Mouse (Mus musculus) adrenal gland, adult 2 months (tissue): ENCODE results near the gene Gpr45. TPM values are rescaled to one million over a fixed set of nuclear protein-coding genes. Genes with fewer than 3 reads are reported as not detected.
A peak's percentile ranks its signal among the peaks of the same experiment; 100 is the strongest.

Experiments
- DNase-seq: peaks from one replicate; pipeline ENCODE4 v3.0.0; 2021
- microRNA-seq, 2 experiments: library from miRNA; unstranded; fragments of <30 nt; microRNA quantifications; one replicate each; pipeline ENCODE4 v1.2.0; 2021
- polyA plus RNA-seq: library from polyadenylated mRNA; depleted of rRNA; stranded (reverse); fragments of >200 nt; gene quantifications from 2 replicates; pipeline ENCODE4 v1.2.3, GENCODE M21; 2012; rRNA removed
- total RNA-seq, 2 experiments: library from RNA; stranded (reverse); gene quantifications; 2 replicates each; pipeline ENCODE4 v1.2.3; 2021

Gpr45 gene
- total and polyA plus RNA-seq, 3 experiments, result 1.3 to 5.3 (median 1.8) TPM

DNA sequence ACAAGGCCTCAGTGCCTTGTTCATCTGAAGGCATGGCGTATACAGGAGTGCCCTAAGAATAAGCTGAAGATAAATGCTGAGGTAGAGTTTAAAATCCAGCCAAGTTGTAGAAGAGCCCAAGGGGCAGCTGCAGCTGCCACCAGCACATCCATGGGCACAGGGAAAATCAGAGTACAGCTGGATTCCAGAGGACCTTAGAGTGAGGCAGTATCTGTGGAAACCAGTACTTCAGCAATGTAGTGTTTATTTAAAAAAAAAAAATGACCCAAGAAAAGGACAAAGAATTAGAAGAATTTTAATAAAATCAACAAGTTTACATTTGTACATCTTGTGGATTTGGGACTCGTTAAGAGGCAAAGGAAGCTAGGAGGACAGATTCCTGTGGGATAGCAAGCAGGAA, 94.3 kb downstream of the Gpr45 start:
- DNase-seq, result no peak

DNA sequence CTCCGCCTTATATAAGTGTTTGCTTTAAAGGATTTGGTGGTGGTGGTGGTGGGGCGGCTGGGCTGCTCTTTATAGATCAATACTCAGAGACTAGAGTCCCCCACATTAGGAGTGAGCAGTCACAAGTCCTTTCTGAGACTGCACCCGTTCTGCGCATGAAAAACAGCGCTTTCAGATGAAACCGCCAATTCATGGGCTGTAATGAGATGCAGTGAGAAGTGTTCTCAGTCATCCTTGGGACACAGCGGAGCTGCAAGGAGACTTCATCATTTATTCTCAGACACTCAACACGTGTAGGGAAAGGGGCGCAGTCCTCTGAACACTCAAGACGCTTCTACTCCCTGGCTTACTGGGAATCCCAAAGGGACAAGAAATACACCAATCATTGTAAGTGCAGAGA, 95.1 kb downstream of the Gpr45 start:
- DNase-seq, result no peak

DNA sequence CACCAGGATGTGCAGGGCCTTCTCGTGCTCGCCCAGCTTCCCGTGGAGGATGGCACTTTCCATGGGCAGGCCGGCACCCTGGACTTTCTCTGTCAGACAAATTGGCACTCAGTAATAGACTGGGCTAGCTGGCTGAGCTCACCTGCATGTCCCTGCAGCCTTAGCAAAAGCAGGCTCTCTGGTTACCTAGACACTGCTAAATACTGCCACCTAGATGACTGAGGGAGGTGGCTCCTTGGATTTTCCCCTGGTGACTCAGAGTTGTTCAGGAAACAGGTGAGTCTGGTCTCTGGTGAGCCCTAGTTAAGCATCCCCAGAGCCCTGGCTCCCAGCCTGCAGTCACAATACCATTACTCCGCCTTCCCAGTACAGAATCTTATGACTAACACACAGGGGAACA, 99.2 kb downstream of the Gpr45 start:
- no peak for DNase-seq

DNA sequence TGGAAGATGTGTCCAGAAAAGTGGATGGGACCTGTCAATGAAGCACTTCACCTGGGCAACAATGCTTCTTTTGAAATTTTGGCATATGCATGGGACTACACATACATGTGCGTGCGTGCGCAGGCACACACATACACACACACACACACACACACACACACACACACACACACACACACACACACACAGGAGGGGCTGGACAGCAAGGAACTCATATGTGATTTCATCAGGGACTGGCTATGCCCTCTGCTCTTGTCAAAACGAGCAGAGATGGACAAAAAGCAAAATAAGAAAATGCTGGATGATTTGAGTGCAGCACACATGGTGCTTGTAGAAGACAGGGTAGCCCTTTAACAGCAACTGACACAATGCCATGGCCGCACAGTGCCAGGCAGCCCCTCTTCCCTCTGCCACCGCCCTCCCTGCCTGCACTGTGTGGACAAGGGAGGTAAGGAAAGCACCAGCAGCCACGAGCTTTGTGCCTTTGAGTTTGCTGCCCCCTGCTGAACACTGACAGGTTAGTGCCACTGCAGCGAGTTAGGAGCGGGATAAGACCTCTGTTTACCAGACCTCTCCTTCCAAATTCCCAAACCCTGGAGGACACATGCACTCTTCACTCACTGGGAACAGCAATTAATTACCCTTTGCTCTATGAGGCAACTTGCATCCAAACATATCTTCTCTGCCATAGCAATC, 113.1 kb downstream of the Gpr45 start:
- DNase-seq, result peak; percentile 54

DNA sequence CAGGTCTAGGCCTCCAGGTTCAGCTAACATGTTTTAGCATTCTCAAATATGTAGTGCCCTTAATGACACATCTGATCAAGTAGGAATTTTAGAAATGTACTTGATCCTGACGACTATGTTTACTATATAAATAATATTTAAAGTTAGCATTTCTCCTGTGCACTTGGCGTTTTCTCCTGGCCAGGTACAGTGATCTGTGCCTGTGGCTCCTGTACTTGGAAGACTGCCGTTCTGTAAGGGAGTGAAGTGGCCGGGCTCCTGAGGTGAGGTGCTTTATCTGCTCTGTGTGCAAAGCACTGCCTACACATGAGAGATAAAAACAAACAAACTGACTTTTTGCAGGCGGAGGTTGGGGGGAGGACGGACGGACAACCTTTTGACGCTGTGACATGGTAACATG, 113.9 kb downstream of the Gpr45 start:
- DNase-seq, result no peak

DNA sequence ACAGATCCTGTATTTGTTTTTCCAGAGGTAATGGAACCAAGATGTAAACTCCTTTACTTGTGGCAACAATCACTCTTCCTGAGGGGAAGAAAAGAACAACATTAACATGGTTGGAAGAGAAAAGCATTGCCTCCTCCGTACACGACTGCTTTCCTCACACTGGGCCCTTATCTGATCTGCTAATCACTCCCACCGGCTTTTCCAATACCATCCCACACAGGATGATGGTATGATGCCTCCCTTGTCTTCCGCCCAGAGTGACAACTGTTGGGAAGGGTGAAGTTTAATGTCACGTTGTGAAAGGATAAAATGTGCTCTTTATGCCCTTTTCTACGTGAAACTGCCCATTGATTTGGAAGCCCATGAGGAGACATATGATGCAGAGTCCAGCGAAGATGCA, 114.9 kb downstream of the Gpr45 start:
- no peak for DNase-seq

DNA sequence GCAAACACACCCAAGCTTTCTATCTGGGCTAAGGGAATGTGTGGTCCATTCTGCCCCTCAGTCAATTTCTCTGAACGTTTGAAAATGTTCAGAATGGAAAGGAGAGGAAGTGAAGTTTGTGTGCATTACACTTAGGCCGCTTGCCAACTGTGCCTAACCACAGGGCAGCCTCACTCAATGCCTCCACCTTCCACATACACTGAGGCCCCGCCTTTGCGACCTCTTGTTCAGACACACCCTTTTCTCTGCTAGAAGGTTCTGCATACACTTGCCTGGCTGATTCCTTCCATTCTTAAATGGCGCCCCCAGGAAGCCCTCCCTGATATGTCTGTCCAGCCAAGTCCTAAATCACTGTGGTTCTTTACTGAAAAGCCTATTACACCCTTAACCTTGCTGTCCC, 118.1 kb downstream of the Gpr45 start:
- no peak for DNase-seq

DNA sequence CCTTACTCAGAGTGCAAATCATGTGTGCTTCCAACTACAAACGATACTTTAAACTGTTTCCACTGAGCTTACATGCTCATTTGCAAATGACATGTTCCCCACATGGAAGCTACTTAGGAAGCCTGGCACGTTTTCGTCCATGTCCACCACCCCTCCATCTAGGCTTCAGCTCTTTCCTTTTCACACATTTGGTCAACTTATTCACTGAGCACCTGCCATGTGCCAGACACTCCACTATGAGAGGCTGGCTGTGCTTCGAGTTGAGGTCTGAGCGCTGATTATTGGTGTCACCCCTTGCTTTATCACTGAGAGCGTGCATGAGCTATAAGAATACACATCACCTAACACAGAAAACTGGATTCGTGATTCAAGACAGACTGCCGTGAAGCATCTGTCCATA, 119.4 kb downstream of the Gpr45 start:
- DNase-seq, result no peak

DNA sequence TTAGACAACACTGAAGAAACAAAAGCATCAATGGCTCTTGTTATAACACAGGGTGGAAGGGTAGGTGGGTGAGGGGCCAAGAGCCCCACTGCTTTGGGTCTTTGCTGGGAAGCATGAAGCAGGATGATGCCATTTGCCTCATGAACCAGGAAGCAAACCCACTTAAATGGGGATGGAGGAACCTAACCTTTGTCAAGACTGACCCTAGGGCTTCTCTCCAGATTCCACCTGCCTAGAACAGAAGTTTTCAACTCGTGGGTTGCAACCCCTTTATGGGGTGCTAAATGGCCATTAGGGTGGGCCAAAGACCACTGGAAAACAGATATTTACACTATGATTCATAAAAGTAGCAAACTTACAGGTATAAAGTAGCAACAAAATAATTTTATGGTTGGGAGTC, 119.9 kb downstream of the Gpr45 start:
- DNase-seq, result no peak

DNA sequence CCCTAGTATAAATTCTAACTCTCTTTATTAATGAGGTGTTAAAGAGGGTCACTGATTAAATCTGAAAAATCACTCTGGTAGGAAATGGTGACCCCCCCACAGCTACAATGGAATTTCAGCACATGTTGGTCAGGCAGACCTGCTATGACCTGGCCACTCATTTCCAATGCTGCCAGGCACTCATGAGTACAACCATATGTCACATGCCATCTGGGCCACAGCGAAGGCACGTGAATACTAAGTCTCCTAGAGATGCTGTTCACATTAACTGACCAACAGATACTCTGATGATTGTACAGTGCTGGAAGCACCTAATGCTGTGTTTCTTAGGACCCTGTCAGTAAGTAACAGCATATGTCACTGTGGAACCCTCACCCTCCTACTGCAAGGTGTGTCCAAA, 122.1 kb downstream of the Gpr45 start:
- DNase-seq, result no peak

DNA sequence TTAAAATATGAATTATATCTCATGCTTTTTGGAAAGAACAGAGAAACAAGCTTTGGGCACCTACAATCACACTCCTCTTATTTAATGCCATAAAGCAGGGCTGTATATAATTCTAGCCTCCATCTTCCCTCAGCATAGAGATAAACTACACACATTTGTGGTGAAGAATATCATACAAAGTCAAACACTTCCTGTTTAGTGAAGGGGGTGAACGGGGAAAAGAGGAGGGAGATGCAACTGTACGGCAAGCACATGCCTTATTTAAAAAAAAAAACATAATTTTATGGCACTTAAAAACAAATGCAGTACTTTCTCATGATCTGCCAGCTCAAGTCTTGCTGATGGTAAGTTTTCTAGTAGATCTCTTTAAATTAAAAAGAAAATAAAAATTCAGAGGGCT, 125.5 kb downstream of the Gpr45 start:
- no peak for DNase-seq

DNA sequence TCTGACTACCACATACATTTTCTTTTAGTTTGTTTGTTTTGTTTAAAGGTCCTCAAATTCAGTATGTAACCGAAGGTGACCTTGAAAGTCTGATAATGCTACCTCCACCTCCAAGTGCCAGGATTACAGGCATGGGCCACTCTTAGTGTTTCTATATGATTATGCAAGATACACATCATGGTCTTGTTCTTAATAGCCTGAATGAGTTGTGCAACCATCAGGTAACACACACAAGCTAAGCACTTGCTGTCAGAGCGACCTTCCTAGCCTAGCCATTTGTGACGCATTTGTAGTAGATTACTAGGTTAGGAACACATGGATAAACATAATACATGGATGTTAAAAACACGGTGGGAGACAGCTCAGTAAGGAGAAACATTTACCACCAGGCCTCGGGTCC, 130.3 kb downstream of the Gpr45 start:
- DNase-seq, result no peak

Small RNA genes within 50 kb of the gene (microRNA-seq; reads per million reads assigned to microRNA genes)
- 0 reads per million in 2 experiments for gene Gm24001

Other genes with a start within 250 kb of the Gpr45 start
- gene Mrps9, start 101.6 kb upstream of the Gpr45 start, total RNA-seq, result 10 to 100 TPM; 56.0 to 67.9 TPM
- gene Mrps9, start 101.6 kb upstream of the Gpr45 start, polyA plus RNA-seq, result 15.6 and 17.1 TPM in 2 replicates
- gene Tgfbrap1, start 145.8 kb downstream of the Gpr45 start, total RNA-seq, result 10 to 100 TPM; 31.7 to 32.2 TPM
- gene Tgfbrap1, start 145.8 kb downstream of the Gpr45 start, polyA plus RNA-seq, result 20.4 and 21.2 TPM in 2 replicates
- 10 to 100 TPM; 15.3 to 16.5 TPM for gene AI597479, start 145.8 kb downstream of the Gpr45 start, total RNA-seq
- 1.6 TPM in 2 replicates for gene AI597479, start 145.8 kb downstream of the Gpr45 start, polyA plus RNA-seq
- gene Fhl2, start 244.1 kb downstream of the Gpr45 start, total RNA-seq, result 10 to 100 TPM; 20.0 to 37.1 TPM
- 15.4 and 16.0 TPM in 2 replicates for gene Fhl2, start 244.1 kb downstream of the Gpr45 start, polyA plus RNA-seq